Mouse (Mus musculus) kidney, embryonic 15.5 days (tissue): Measurements from ENCODE around the gene Fntb. TPM values are rescaled to one million over a fixed set of nuclear protein-coding genes. Genes with fewer than 3 reads are reported as not detected.

Experiments
- ATAC-seq: fragments of 200-750 bp; cut with Nextera tagmentation; replicated peaks from 2 replicates; pipeline ENCODE4 v1.8.0; 2017; ENCODE audit warnings: moderate TSS enrichment; ENCODE audit not compliant: low FRiP score
- H3K27ac ChIP-seq: fragments of 300-500 bp; sonication (generic); 2 replicates; pipeline ENCODE4 v1.5.1; 2015; ENCODE audit warnings: mild to moderate bottlenecking, inconsistent platforms
- H3K27me3 ChIP-seq: fragments of 300-500 bp; sonication (generic); 2 replicates; pipeline ENCODE4 v1.6.1; 2015; ENCODE audit warnings: inconsistent platforms
- H3K36me3 ChIP-seq: fragments of 300-500 bp; sonication (generic); 2 replicates; pipeline ENCODE4 v1.6.1; 2015; ENCODE audit warnings: inconsistent platforms
- H3K4me1 ChIP-seq: fragments of 300-500 bp; sonication (generic); 2 replicates; pipeline ENCODE4 v1.6.1; 2015; ENCODE audit warnings: inconsistent platforms
- H3K4me2 ChIP-seq: fragments of 300-500 bp; sonication (generic); 2 replicates; pipeline ENCODE4 v1.6.1; 2015; ENCODE audit warnings: moderate library complexity, mild to moderate bottlenecking, inconsistent platforms
- H3K4me3 ChIP-seq: fragments of 300-500 bp; sonication (generic); replicated peaks from 2 replicates; pipeline ENCODE4 v1.5.1; 2015; ENCODE audit warnings: mild to moderate bottlenecking, inconsistent platforms
- H3K9ac ChIP-seq: fragments of 300-500 bp; sonication (generic); 2 replicates; pipeline ENCODE4 v1.6.1; 2015; ENCODE audit warnings: mild to moderate bottlenecking, inconsistent platforms
- H3K9me3 ChIP-seq: fragments of 300-500 bp; sonication (generic); replicated peaks from 2 replicates; pipeline ENCODE4 v1.6.1; 2016; ENCODE audit warnings: inconsistent platforms
- WGBS: fragments of 180-500 bp; shearing (Covaris S2); methylation state at CpG from one replicate; pipeline ENCODE4 v1.1.7; 2015; ENCODE audit warnings: mixed read lengths; 5-methylcytosine and 5-hydroxymethylcytosine counted together
- polyA plus RNA-seq: library from polyadenylated mRNA; unstranded; fragments of >200 nt; fragmentation: Nextera tagmentation; extraction: Ambion mirVana; gene quantifications from 2 replicates; pipeline ENCODE4 v1.2.1, GENCODE M21; 2015

Fntb gene
- polyA plus RNA-seq, 1 experiment from 2014 or later = 43.7 TPM

DNA sequence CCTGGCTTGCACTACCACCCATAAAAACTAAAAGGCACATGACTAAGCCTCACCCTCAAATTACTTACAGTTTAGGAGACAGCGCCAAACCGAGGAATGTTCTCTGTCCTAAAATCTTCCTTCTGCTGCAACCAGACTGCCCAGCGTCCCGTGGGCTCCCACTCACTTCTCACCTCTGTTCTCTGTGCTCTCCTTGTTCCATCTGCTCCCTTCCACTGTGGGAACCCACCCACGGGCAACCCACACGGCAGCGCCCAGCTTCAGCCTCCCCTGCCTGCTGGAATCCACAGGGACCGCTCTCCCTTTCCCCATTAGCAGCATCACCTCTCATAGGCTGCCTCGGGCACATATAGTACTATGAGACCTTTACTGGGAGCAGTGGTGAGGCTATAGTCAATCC is 53.5 kb downstream of the Fntb start:
- Histone ChIP-seq H3K36me3 (no peaks in the 10 kb centered on the region), H3K27ac (peak overlapping the region; percentile 38), H3K4me3 (no peak overlapping the region), H3K27me3 (peaks cover 36% of the 10 kb centered on the region), H3K9ac (no peak overlapping the region), H3K9me3 (no peaks in the 10 kb centered on the region), H3K4me2 (no peak overlapping the region), H3K4me1 (peaks cover 43% of the 10 kb centered on the region)
- WGBS = 74% methylated on average over 9 of the region's 9 CpGs
- no peak for ATAC-seq

DNA sequence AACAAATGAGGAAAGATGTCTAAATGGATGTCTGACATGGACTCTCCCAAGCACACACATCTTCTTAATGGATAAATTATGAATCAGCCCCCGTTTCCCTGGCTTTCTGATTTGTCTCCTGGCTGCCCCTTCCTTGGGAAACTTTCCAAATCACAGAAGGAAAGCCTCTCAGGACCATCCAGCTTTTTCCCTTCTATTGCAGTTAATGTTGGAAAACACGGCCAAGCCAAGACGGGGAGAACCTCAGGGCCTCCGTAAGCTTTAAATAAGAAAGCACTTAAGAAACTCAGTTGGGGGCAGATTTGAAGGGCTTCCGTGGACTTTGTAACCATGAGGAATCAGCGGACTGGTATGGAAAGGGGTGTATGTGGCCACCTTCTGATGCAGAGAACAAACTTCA is 54.4 kb downstream of the Fntb start:
- no peak overlapping the region for H3K27ac ChIP-seq

DNA sequence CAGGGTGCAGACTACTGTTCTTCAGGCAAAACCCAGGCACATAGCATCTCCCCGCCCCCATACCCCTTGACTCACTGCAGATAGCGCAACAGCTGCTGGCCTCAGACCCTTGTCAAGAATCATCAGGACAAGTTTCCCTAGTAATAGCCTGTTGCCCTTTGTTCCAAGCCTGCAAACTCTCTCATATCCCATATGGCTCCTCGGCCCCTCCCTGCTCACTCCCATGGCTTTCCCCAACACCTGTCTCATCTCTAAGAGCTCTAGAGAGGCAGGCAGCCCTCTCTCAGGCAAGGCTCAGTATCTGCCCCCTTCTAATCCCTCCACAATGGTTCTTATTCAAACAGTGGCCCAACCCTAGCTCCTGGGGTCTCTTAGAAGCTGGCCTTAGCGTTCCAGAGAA is 55.2 kb downstream of the Fntb start:
- peaks cover 50% of the 10 kb centered on the region for H3K4me1 ChIP-seq
- H3K4me3 ChIP-seq = no peak overlapping the region
- WGBS = 51% methylated on average over 4 of the region's 4 CpGs
- no peak overlapping the region for H3K27ac ChIP-seq
- no peak overlapping the region for H3K9ac ChIP-seq
- H3K9me3 ChIP-seq = no peaks in the 10 kb centered on the region
- ATAC-seq = no peak
- peaks cover 47% of the 10 kb centered on the region for H3K27me3 ChIP-seq
- H3K4me2 ChIP-seq = peak overlapping the region; percentile 99; the same call in 1 of the 2 replicates
- H3K36me3 ChIP-seq = no peaks in the 10 kb centered on the region

More for the DNA sequence above, 54.4 kb downstream of the Fntb start:
- H3K4me1 ChIP-seq = peaks cover 49% of the 10 kb centered on the region
- no peaks in the 10 kb centered on the region for H3K9me3 ChIP-seq
- WGBS = 75% methylated on average over 6 of the region's 6 CpGs
- ATAC-seq = no peak
- no peak overlapping the region for H3K9ac ChIP-seq
- no peaks in the 10 kb centered on the region for H3K36me3 ChIP-seq
- H3K4me3 ChIP-seq = no peak overlapping the region
- H3K4me2 ChIP-seq = no peak overlapping the region
- peaks cover 45% of the 10 kb centered on the region for H3K27me3 ChIP-seq

DNA sequence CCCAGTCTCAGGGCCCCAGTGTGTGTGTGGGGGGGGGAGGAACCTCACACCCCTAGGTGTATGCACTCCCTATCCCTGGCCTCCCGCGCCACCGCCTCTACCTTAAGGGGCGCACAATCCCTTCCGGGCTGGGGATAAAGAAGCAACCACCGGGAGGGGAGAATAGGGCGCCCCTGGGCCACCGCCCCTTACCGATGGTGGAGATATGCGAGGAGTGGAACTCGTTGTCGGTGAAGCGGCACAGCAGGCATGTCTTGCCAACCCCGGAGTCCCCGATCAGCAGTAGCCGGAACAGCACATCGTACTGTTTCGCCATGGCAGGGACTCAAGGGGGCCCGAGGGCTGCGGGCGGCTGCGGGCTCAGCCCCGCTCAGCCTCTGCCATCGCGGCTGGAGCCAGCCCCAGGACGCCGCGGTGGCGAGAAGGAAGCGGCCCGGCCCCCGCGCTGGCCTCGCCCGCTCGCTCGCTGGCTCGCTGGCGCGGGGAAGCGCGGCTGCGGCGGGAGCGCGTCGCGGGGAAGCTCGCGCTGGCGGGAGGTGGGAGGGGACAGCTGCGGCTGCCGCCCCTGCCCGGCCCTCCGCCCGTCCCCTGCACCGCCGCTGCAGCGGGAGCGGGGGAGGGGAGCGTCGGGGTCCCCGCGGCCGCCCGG is 56.7 kb downstream of the Fntb start:
- Histone ChIP-seq H3K4me3 (peak overlapping the region; percentile 71), H3K9ac (peak overlapping the region; percentile 80), H3K4me1 (peaks cover 47% of the 10 kb centered on the region), H3K9me3 (no peaks in the 10 kb centered on the region), H3K36me3 (no peaks in the 10 kb centered on the region), H3K27me3 (peaks cover 56% of the 10 kb centered on the region), H3K4me2 (peak overlapping the region; percentile 99), H3K27ac (peak overlapping the region; percentile 61; the same call in 1 of the 2 replicates)
- 1% methylated on average over 51 of the region's 66 CpGs for WGBS
- peak; percentile 65 for ATAC-seq

DNA sequence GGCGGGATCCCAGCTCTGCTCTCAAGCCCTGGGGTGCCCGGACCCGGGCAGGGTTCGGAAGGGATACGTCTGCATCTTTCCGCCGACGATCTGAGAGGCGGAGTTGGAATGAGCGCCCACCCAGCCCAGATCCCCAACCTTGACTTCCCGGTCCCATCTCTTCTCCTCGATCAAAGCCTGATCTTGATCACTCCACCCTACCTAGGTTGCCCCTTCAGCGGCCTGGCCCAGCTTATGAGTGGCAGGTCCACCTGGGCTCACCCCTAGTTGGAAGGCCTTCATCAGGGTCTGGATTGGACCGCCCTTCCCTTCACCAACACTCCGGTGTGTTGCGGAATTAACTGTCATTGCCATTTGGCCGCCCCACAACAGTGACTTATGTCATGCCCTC is 57.3 kb downstream of the Fntb start, which contains the start of gene Rab15:
TSS of gene Rab15 (minus strand) at position 258 of the 391 bp plus-strand sequence.
- peaks cover 45% of the 10 kb centered on the region for H3K4me1 ChIP-seq
- whole genome bisulfite sequencing = 2% methylated on average over 16 of the region's 17 CpGs
- ATAC-seq = peak; percentile 44

DNA sequence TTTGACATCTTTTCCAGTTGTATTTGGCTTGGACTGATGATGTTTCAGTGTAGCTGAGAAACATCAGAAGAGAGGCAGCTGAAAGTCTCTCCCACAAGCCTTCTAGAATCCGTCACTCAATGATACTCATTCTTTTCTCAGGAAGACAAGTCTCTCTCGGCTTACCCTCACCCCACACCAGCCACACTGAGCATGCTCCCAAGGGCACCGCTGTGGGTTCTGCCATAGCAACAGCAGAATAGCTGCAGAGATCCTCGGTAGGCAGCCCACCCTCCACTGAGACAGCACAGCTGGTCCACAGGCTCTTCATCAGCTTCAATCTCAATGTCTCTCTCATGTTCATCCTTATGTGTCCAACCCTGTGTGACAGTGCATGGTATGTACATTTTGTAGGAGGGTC is 59.9 kb downstream of the Fntb start:
- Histone ChIP-seq H3K4me3 (no peak overlapping the region), H3K4me2 (no peak overlapping the region), H3K9ac (no peak overlapping the region), H3K27ac (no peak overlapping the region), H3K4me1 (peaks cover 27% of the 10 kb centered on the region), H3K9me3 (no peaks in the 10 kb centered on the region), H3K27me3 (peaks cover 48% of the 10 kb centered on the region), H3K36me3 (no peaks in the 10 kb centered on the region)
- WGBS = 70% methylated on average over 4 of the region's 4 CpGs
- no peak for ATAC-seq

More for the DNA sequence above, 57.3 kb downstream of the Fntb start, which contains the start of gene Rab15:
- Histone ChIP-seq H3K36me3 (no peaks in the 10 kb centered on the region), H3K27me3 (peaks cover 56% of the 10 kb centered on the region), H3K4me2 (peak within 1 kb of the TSS; percentile 99), H3K27ac (peak within 1 kb of the TSS; percentile 61; the same call in 1 of the 2 replicates), H3K9ac (peak within 1 kb of the TSS; percentile 80), H3K9me3 (no peaks in the 10 kb centered on the region), H3K4me3 (peak within 1 kb of the TSS; percentile 71)

DNA sequence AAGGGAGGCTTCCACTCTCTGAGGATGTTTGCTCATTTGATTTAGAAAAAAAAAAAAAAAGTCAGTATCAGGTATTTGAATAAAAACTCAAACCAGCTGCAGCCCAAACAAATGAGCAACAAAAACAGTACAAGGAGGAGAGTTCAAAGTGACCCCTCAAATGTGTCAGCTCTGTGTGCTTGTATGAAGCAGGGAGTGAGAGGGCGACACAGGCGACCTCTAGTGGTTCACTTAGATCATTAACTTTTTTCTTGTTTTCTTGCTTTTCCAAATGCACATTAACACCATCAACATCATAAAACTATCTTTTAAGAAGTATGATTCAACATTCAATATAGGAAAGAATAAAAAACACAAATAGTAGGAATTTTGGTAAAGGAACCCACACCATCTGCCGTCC is 67.3 kb downstream of the Fntb start:
- Histone ChIP-seq H3K36me3 (no peaks in the 10 kb centered on the region), H3K27me3 (no peaks in the 10 kb centered on the region; the same call in 1 of the 2 replicates), H3K4me2 (no peak overlapping the region), H3K9me3 (no peaks in the 10 kb centered on the region), H3K4me1 (no peaks in the 10 kb centered on the region), H3K27ac (no peak overlapping the region), H3K4me3 (no peak overlapping the region), H3K9ac (no peak overlapping the region)
- WGBS = 11% methylated on average over 3 of the region's 3 CpGs
- no peak for ATAC-seq

DNA sequence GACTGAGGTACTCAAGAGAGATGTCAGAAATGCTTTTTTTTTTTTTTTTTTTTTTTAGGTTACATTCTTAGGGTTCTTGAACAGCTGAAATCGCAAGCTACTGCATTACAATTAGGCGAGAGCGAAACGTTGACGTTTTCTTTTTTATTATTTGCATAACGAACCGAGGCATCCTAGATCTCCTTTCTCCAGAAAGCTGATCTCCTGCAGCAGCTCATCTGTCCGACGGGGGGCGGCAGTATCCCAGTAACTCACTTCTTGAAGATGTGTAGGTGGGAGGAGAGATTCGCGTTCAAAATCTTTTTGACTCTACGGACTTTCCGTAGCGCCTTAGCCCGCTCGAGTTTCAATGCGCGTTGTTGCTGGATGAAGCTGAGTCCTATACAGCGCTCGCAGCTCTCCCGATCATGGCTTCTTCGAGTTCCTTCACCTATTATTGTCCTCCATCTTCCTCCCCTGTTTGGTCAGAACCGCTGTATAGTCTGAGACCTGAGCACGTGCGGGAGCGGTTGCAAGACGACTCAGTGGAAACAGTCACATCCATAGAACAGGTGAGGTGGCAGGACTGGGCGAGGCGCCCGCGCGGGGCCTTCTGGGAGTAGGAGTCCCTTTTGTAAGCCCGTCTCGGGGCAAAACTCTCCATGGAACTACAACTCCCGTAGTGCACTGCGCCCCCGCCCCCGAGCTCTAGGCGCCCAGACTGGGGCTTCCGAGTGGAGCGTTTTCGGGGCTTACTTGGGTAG is 71.9 kb downstream of the Fntb start:
- peak; percentile 99 for ATAC-seq
- H3K27ac ChIP-seq = peak overlapping the region; percentile 82

DNA sequence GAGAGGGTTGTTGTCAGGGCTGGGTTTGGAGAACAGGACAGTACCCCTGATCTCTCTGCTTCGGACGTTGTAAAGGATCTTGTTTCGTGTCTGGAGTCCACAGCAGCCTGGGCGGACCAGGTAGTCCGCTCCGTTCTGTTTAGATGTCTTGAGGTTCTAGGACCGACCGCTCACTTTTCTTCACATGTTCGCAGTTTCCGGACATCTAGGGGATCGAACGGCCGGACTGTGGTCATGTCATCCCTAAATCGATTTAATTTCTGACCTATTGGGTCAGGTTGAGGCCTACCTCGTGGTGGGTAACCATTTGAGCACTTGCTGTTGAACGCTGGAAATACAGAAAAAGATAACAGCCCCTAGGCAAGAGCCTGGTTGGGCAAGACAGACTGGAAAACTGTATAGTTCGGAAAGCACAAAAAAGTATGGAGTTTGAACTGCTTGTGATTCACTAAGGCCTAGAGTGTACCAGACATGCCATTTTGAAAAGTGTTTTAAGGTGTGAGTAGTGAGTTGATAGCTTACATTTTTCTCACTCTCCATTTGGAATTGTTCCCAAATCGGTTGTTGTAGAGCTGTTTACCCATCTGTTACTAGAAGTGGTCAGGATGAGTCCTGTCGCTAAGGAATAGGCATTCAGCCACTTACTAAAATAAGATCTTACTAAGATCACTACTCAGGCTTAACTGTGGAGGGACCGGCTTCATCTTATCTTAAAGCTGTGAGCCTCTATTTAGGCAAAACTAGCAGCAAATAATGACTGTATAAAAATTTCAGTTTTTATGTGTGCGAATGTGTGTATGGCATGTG is 72.7 kb downstream of the Fntb start:
- Histone ChIP-seq H3K9ac (peak overlapping the region; percentile 69), H3K27ac (peak overlapping the region; percentile 82), H3K4me3 (peak overlapping the region; percentile 74), H3K4me2 (peak overlapping the region; percentile 72), H3K4me1 (peaks cover 13% of the 10 kb centered on the region), H3K27me3 (no peaks in the 10 kb centered on the region; the same call in 1 of the 2 replicates), H3K9me3 (no peaks in the 10 kb centered on the region), H3K36me3 (no peaks in the 10 kb centered on the region)
- WGBS = 13% methylated on average over 21 of the region's 21 CpGs
- no peak for ATAC-seq

More for the DNA sequence above, 71.9 kb downstream of the Fntb start:
- WGBS = under 1% methylated on average over 43 of the region's 43 CpGs
- no peaks in the 10 kb centered on the region for H3K36me3 ChIP-seq
- peak overlapping the region; percentile 72 for H3K4me2 ChIP-seq
- no peaks in the 10 kb centered on the region for H3K9me3 ChIP-seq
- H3K9ac ChIP-seq = peak overlapping the region; percentile 69
- H3K27me3 ChIP-seq = no peaks in the 10 kb centered on the region; the same call in 1 of the 2 replicates
- H3K4me3 ChIP-seq = peak overlapping the region; percentile 74
- H3K4me1 ChIP-seq = peaks cover 13% of the 10 kb centered on the region

DNA sequence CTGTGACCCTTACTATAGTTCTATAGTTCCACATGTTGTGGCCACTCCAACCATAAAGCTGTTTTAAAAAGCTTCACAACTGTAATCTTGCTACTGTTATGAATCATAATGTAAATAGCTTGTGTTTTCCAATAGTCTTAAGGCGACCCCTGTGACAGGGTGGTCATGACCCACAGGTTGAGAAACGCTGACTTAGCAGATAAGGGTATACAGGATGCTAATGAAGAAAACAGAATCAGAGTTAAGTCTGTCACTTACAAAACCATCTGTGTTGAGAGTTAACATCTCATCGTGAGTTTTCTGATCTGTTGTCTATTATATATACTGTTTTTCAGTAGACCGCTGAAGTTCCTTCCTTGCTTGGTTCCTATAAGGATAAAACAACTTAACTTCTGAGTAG is 73.9 kb downstream of the Fntb start:
- H3K4me1 ChIP-seq = peaks cover 13% of the 10 kb centered on the region
- H3K27ac ChIP-seq = no peak overlapping the region
- H3K27me3 ChIP-seq = no peaks in the 10 kb centered on the region
- no peak overlapping the region for H3K4me3 ChIP-seq
- H3K9me3 ChIP-seq = no peaks in the 10 kb centered on the region
- 90% methylated on average over 4 of the region's 4 CpGs for WGBS
- no peak overlapping the region for H3K4me2 ChIP-seq
- H3K36me3 ChIP-seq = 0 out of 2 replicates have a peak, but pooled peaks cover 5% of the 10 kb centered on the region
- no peak overlapping the region; the same call in 1 of the 2 replicates for H3K9ac ChIP-seq
- ATAC-seq = no peak

DNA sequence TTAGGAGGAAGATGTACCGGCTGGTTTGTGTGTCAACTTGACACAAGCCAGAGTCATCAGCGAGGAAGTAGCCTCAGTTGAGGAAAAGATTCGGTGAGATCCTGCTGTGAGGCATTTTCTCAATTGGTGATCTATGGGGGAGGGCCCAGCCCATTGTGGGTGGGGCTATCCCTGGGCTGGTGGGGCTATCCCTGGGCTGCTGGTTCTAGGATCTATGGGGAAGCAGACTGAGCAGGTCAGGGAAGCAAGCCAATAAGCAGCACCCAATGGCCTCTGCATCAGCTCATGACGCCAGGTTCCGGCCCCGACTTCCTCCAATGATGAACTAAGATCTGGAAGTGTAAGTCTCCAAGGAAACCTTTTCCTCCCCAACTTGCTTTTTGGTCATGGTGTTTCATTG is 74.7 kb downstream of the Fntb start:
- H3K27me3 ChIP-seq = no peaks in the 10 kb centered on the region
- no peak overlapping the region for H3K27ac ChIP-seq
- H3K36me3 ChIP-seq = 0 out of 2 replicates have a peak, but pooled peaks cover 8% of the 10 kb centered on the region
- no peaks in the 10 kb centered on the region for H3K9me3 ChIP-seq
- no peak overlapping the region for H3K9ac ChIP-seq
- H3K4me2 ChIP-seq = no peak overlapping the region
- peaks cover 13% of the 10 kb centered on the region for H3K4me1 ChIP-seq
- H3K4me3 ChIP-seq = no peak overlapping the region
- 82% methylated on average over 6 of the region's 6 CpGs for whole genome bisulfite sequencing
- ATAC-seq = no peak
